Mouse (Mus musculus) kidney, embryonic 16.5 days (tissue): Measurements from ENCODE around the gene Dmwd. TPM values are rescaled to one million over a fixed set of nuclear protein-coding genes. Genes with fewer than 3 reads are reported as not detected.

ENCODE experiments used
- ATAC-seq: fragments of 200-750 bp; cut with Nextera tagmentation; 2 replicates; pipeline ENCODE4 v1.8.0; 2017; ENCODE audit warnings: moderate TSS enrichment; ENCODE audit not compliant: low FRiP score, low TSS enrichment
- H3K27ac ChIP-seq: fragments of 300-500 bp; sonication (generic); 2 replicates; pipeline ENCODE4 v1.5.1; 2014; ENCODE audit warnings: low read length
- H3K27me3 ChIP-seq: fragments of 300-500 bp; sonication (generic); 2 replicates; pipeline ENCODE4 v1.6.1; 2014; ENCODE audit warnings: low read length, control low read depth, mixed read lengths; ENCODE audit not compliant: insufficient read depth
- H3K36me3 ChIP-seq: fragments of 300-500 bp; sonication (generic); 2 replicates; pipeline ENCODE4 v1.6.1; 2014; ENCODE audit warnings: low read length, control low read depth, mixed read lengths; ENCODE audit not compliant: insufficient read depth
- H3K4me1 ChIP-seq: fragments of 300-500 bp; sonication (generic); 2 replicates; pipeline ENCODE4 v1.6.1; 2014; ENCODE audit warnings: low read length, control low read depth, mixed read lengths; ENCODE audit not compliant: insufficient read depth
- H3K4me2 ChIP-seq: fragments of 300-500 bp; sonication (generic); replicated peaks from 2 replicates; pipeline ENCODE4 v1.6.1; 2014; ENCODE audit warnings: low read depth, low read length
- H3K4me3 ChIP-seq: fragments of 300-500 bp; sonication (generic); 2 replicates; pipeline ENCODE4 v1.5.1; 2014; ENCODE audit warnings: mild to moderate bottlenecking, low read length
- H3K9ac ChIP-seq: fragments of 300-500 bp; sonication (generic); replicated peaks from 2 replicates; pipeline ENCODE4 v1.6.1; 2014; ENCODE audit warnings: low read length
- H3K9me3 ChIP-seq: fragments of 300-500 bp; sonication (generic); 2 replicates; pipeline ENCODE4 v1.6.1; 2016; ENCODE audit warnings: low read length, control low read depth
- WGBS: fragments of 180-500 bp; shearing (Covaris S2); extraction: QIAGEN DNeasy Blood & Tissue Kit; methylation state at CpG from one replicate; pipeline ENCODE4 v1.1.7; 2014; 5-methylcytosine and 5-hydroxymethylcytosine counted together
- polyA plus RNA-seq: library from polyadenylated mRNA; unstranded; fragments of >200 nt; fragmentation: Nextera tagmentation; extraction: Ambion mirVana; gene quantifications from 2 replicates; pipeline ENCODE4 v1.2.1, GENCODE M21; 2015

Gene Dmwd
- polyA plus RNA-seq, 1 experiment from 2014 or later, result 16.8 TPM

- WGBS, result 45% methylated on average over 17 of the region's 17 CpGs
- H3K4me3 ChIP-seq, result peak overlapping the region; percentile 84; the same call in 1 of the 2 replicates
- no peak for ATAC-seq
Observed at GRCm38 (mm10) chr7:19091913-19092312, 15.9 kb downstream of the Dmwd start.

GRCm38 (mm10) chr7:19092381-19093173 lies 16.6 kb downstream of the Dmwd start:
- peak overlapping the region; percentile 84 for H3K4me3 ChIP-seq
- H3K4me1 ChIP-seq, result peaks cover 38% of the 10 kb centered on the region
- peak overlapping the region; percentile 93 for H3K4me2 ChIP-seq
- peaks cover 14% of the 10 kb centered on the region; the same call in 1 of the 2 replicates for H3K36me3 ChIP-seq
- H3K9ac ChIP-seq, result peak overlapping the region; percentile 65
- WGBS, result 6% methylated on average over 38 of the region's 38 CpGs
- H3K27ac ChIP-seq, result peak overlapping the region; percentile 89
- no peaks in the 10 kb centered on the region for H3K27me3 ChIP-seq
- ATAC-seq, result peak; percentile 54
- no peaks in the 10 kb centered on the region for H3K9me3 ChIP-seq

More at GRCm38 (mm10) chr7:19091913-19092312, 15.9 kb downstream of the Dmwd start:
- no peaks in the 10 kb centered on the region for H3K27me3 ChIP-seq
- peaks cover 31% of the 10 kb centered on the region for H3K4me1 ChIP-seq
- peak overlapping the region; percentile 65 for H3K9ac ChIP-seq
- peak overlapping the region; percentile 93 for H3K4me2 ChIP-seq
- no peak overlapping the region for H3K27ac ChIP-seq
- H3K9me3 ChIP-seq, result no peaks in the 10 kb centered on the region
- peaks cover 8% of the 10 kb centered on the region; the same call in 1 of the 2 replicates for H3K36me3 ChIP-seq

GRCm38 (mm10) chr7:19093174-19093521 lies 17.1 kb downstream of the Dmwd start:
- H3K9ac ChIP-seq, result peak overlapping the region; percentile 65
- H3K4me3 ChIP-seq, result peak overlapping the region; percentile 84
- peaks cover 38% of the 10 kb centered on the region for H3K4me1 ChIP-seq
- H3K4me2 ChIP-seq, result peak overlapping the region; percentile 93
- peak; percentile 57 for ATAC-seq
- no peaks in the 10 kb centered on the region for H3K27me3 ChIP-seq
- H3K9me3 ChIP-seq, result no peaks in the 10 kb centered on the region
- peak overlapping the region; percentile 89 for H3K27ac ChIP-seq
- WGBS, result 2% methylated on average over 15 of the region's 15 CpGs
- peaks cover 13% of the 10 kb centered on the region; the same call in 1 of the 2 replicates for H3K36me3 ChIP-seq

GRCm38 (mm10) chr7:19093537-19094385 lies 17.7 kb downstream of the Dmwd start:
- Histone ChIP-seq H3K27me3 (no peaks in the 10 kb centered on the region), H3K27ac (peak overlapping the region; percentile 99), H3K9me3 (no peaks in the 10 kb centered on the region), H3K4me1 (peaks cover 38% of the 10 kb centered on the region), H3K4me3 (peak overlapping the region; percentile 84), H3K36me3 (peaks cover 11% of the 10 kb centered on the region; the same call in 1 of the 2 replicates), H3K9ac (peak overlapping the region; percentile 93), H3K4me2 (peak overlapping the region; percentile 93)
- ATAC-seq, result peak; percentile 87
- WGBS, result under 1% methylated on average over 45 of the region's 45 CpGs

- peaks cover 10% of the 10 kb centered on the region; the same call in 1 of the 2 replicates for H3K36me3 ChIP-seq
- peak within 1 kb of the TSS; percentile 93 for H3K4me2 ChIP-seq
- peak within 1 kb of the TSS; percentile 84 for H3K4me3 ChIP-seq
- peak within 1 kb of the TSS; percentile 99 for H3K27ac ChIP-seq
- H3K4me1 ChIP-seq, result peaks cover 38% of the 10 kb centered on the region
- H3K9ac ChIP-seq, result peak within 1 kb of the TSS; percentile 93
- 0% methylated on average over 9 of the region's 36 CpGs for WGBS
- no peaks in the 10 kb centered on the region for H3K9me3 ChIP-seq
- H3K27me3 ChIP-seq, result no peaks in the 10 kb centered on the region
- ATAC-seq, result no peak
Observed at GRCm38 (mm10) chr7:19094471-19094825, 18.4 kb downstream of the Dmwd start, which contains the start of gene Six5. TSS of gene Six5 (plus strand) at chr7:19094594.

GRCm38 (mm10) chr7:19094826-19095750 lies 19.1 kb downstream of the Dmwd start:
- H3K27ac ChIP-seq, result peak overlapping the region; percentile 99
- peak overlapping the region; percentile 93 for H3K9ac ChIP-seq
- WGBS, result under 1% methylated on average over 86 of the region's 87 CpGs
- peaks cover 38% of the 10 kb centered on the region for H3K4me1 ChIP-seq
- peaks cover 10% of the 10 kb centered on the region; the same call in 1 of the 2 replicates for H3K36me3 ChIP-seq
- H3K9me3 ChIP-seq, result no peaks in the 10 kb centered on the region
- peak overlapping the region; percentile 84 for H3K4me3 ChIP-seq
- no peak; the same call in 1 of the 2 replicates for ATAC-seq
- H3K27me3 ChIP-seq, result no peaks in the 10 kb centered on the region
- H3K4me2 ChIP-seq, result peak overlapping the region; percentile 93

GRCm38 (mm10) chr7:19095751-19096110 lies 19.7 kb downstream of the Dmwd start:
- ATAC-seq, result peak; percentile 14; the same call in 1 of the 2 replicates
- Histone ChIP-seq H3K9me3 (no peaks in the 10 kb centered on the region), H3K27me3 (no peaks in the 10 kb centered on the region), H3K4me2 (peak overlapping the region; percentile 93), H3K4me3 (peak overlapping the region; percentile 84), H3K4me1 (peaks cover 38% of the 10 kb centered on the region), H3K9ac (peak overlapping the region; percentile 93), H3K36me3 (peaks cover 10% of the 10 kb centered on the region; the same call in 1 of the 2 replicates), H3K27ac (peak overlapping the region; percentile 99)
- WGBS, result under 1% methylated on average over 19 of the region's 19 CpGs

GRCm38 (mm10) chr7:19096421-19096976 lies 20.5 kb downstream of the Dmwd start:
- no peaks in the 10 kb centered on the region for H3K27me3 ChIP-seq
- H3K4me1 ChIP-seq, result peaks cover 38% of the 10 kb centered on the region
- H3K4me2 ChIP-seq, result peak overlapping the region; percentile 93
- H3K9me3 ChIP-seq, result no peaks in the 10 kb centered on the region
- ATAC-seq, result no peak
- peak overlapping the region; percentile 93 for H3K9ac ChIP-seq
- WGBS, result 47% methylated on average over 5 of the region's 5 CpGs
- peaks cover 10% of the 10 kb centered on the region; the same call in 1 of the 2 replicates for H3K36me3 ChIP-seq
- peak overlapping the region; percentile 84 for H3K4me3 ChIP-seq
- H3K27ac ChIP-seq, result peak overlapping the region; percentile 99
